9 mouse cellular contexts compared by ENCODE assay signal in genomic region chr11:56116553-56117232, GRCm38 (mm10).
DNase-seq lines count a peak whose midpoint lies in the region; ATAC-seq and TF ChIP-seq lines count a peak whose summit lies in the region.
"Had no signal": no experiment of that assay in that cellular context is flagged by ENCODE, and none has a peak within 500 bp of the region (broad histone marks: within the 10 kb centered on the region; RNA-seq: fewer than 3 reads in every experiment).

No protein-coding gene starts in this region.

- no peaks in the 10 kb centered on the region for H3K27me3 ChIP-seq in lung, postnatal 0 days (replicated peaks; ENCODE audit: insufficient read depth, low read length)
- H3K27me3 ChIP-seq: heart, embryonic 15.5 days had no signal

- peak; percentile 63 for TF ChIP-seq CTCF in gastrocnemius, adult 2 months (IDR thresholded peaks at IDR 0.05)
- peak; percentile 67 for TF ChIP-seq CTCF in lung, postnatal 0 days (IDR thresholded peaks at IDR 0.05)

- intact Hi-C loops in gastrocnemius, adult 2 months (cut with DNase I), result no loop called here

- DNase-seq in gastrocnemius, adult 2 months, result no peak
- no peak for DNase-seq in gastrocnemius, adult 8-10 months (ENCODE audit: low spot score in 2 of 2)
- peak; percentile 7 for DNase-seq in A20 (ENCODE audit: low read depth, low spot score)
- peak; percentile 71 to 82 for DNase-seq in cerebellum, postnatal 10 days
- peak; percentile 26 for DNase-seq in heart, postnatal 4 days
- DNase-seq in lung, postnatal 0 days (ENCODE audit: low spot score), result peak; percentile 57
- DNase-seq in right cerebral cortex, postnatal 25 days, result peak; percentile 11
- DNase-seq in B cell, adult 2 months, result no peak

- H3K4me2 ChIP-seq in lung, postnatal 0 days (replicated peaks; ENCODE audit: low read depth, low read length), result no peak overlapping the region
- H3K4me2 ChIP-seq: heart, embryonic 15.5 days had no signal

- no peaks in the 10 kb centered on the region for H3K36me3 ChIP-seq in lung, postnatal 0 days (ENCODE audit: insufficient read depth, low read length)
- H3K36me3 ChIP-seq: heart, embryonic 15.5 days had no signal

- no peak overlapping the region for H3K9ac ChIP-seq in lung, postnatal 0 days (replicated peaks; ENCODE audit: low read depth)
- H3K9ac ChIP-seq: heart, embryonic 15.5 days had no signal

- no peak for TF ChIP-seq EP300 in lung, postnatal 0 days (IDR thresholded peaks at IDR 0.05)

- WGBS in lung, postnatal 0 days, result 40% methylated on average over 12 of the region's 12 CpGs

- H3K27ac ChIP-seq in gastrocnemius, adult 2 months, result no peak overlapping the region
- H3K27ac ChIP-seq in lung, postnatal 0 days (ENCODE audit: low read length), result no peak overlapping the region
- H3K27ac ChIP-seq: heart, embryonic 15.5 days had no signal

- H3K4me3 ChIP-seq in gastrocnemius, adult 2 months, result no peak overlapping the region
- no peak overlapping the region for H3K4me3 ChIP-seq in lung, postnatal 0 days (ENCODE audit: low read depth, low read length)
- H3K4me3 ChIP-seq: heart, embryonic 15.5 days had no signal

- ATAC-seq in lung, postnatal 0 days, result no peak

- no peaks in the 10 kb centered on the region for H3K4me1 ChIP-seq in lung, postnatal 0 days (ENCODE audit: insufficient read depth, low read depth, low read length)
- H3K4me1 ChIP-seq: heart, embryonic 15.5 days had no signal

- H3K9me3 ChIP-seq in lung, postnatal 0 days (ENCODE audit: low read length), result no peaks in the 10 kb centered on the region
- H3K9me3 ChIP-seq: heart, embryonic 15.5 days had no signal

Comparison
In these comparisons a context has a peak if more than half of its experiments do, and no peak if none do; other contexts are left out.
1. DNase-seq: peak in A20 (single experiment), cerebellum, postnatal 10 days (2 of 2), heart, postnatal 4 days (single experiment), lung, postnatal 0 days (single experiment) and right cerebral cortex, postnatal 25 days (single experiment); none in gastrocnemius, adult 2 months (single experiment), gastrocnemius, adult 8-10 months (0 of 2) and B cell, adult 2 months (0 of 2).